Mouse (Mus musculus) frontal cortex, adult (tissue): ENCODE measurements around the gene 0610037L13Rik.

ENCODE experiments used
- ATAC-seq: cut with Nextera tagmentation; 2 replicates; pipeline ENCODE4 v1.9.2; 2017; ENCODE audit warnings: mild to moderate bottlenecking, moderate library complexity, mixed read lengths; ENCODE audit not compliant: low TSS enrichment

0610037L13Rik gene

DNA sequence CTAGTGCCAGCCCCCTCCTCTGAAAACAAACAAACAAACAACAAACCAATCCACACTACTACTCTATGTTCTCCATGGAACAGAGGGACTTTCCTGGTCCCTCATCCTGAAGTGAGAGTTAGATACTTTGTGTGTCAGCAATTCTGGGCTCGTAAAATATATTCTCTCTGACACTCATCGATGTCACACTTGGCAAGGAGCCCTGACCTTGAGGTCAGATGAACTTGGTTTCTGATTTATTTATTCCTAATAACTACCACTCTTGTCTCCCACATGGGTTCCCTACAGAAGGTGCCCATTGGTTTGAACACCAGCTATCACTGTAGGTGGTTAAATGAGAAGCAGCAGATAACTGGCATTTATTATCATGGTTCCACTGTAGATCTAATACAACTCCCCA lies 30.7 kb downstream of the 0610037L13Rik start:
- no peak for ATAC-seq

DNA sequence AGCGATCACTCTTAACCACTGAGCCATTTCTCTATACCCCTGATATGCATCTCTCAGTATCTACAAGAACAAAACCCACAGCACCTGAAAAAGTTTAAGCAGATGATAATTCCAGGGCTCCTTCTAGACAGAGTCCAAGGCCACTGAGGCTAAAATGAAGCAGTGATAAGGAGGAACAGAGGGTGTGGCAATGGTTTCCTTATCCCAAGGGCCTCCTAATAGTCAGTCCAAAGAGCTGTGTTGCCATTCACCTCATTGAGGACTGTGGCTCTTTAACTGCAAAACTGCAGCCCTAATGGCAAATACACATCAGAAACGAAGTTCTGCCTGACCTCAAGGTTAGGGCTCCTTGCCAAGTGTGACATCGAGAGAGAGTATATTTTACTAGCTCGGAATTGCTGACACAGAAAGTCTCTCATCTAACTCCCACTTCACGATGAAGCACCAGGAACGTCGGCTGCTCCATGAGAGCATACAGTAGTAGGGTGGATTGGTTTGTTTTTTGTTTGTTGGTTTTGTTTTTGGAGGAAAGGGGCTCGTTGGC lies 31.6 kb downstream of the 0610037L13Rik start:
- ATAC-seq, result no peak

DNA sequence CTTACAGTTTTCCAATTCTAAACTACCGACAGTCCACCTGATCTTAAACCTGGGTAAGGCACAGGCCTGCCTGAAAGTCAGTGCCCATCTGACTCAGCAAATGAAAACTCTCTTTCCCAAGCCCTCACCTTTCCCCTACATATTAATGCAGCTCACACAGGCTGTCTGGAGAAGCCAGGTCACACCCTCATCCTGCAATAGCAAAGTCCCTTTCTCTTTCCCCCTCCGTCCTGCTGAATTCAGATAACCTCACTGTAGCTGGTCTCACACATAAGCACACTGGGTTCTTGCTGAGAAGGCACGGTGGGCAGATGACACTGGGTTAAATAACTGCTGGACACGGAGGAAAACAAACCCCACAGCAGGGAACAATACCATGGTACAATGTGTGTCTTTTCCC lies 32.3 kb downstream of the 0610037L13Rik start:
- no peak for ATAC-seq

DNA sequence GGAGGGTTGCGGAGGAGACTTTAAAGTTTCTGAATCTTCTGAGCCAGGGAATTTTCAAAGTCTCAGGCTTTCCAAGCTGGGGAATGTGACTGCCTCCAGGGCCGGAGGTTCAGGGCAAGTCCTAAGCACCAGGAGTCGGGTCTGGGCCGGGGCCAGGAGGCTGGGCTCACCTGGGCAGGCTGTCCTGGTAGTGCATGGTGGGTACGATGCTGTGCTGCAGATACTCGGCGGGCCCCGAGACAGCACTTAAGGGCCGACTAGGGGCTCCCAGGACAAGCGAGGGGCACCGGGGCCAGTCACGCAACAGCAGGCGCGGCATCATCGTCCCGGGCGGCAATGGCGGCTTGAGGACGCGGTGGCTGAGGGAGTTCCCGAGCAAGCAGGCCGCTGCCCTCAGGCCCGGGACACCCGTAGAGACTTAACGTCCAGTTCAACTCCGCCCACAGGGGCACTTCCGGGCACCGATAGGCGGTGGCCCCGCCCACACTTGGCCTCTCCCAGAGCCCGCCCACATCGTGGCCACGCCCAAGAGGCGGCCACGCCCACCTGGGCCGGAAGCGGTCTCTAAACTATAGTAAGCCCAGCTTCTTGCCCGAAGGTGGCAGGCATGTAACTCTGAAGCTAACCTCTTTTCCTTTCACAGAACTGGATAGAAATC lies 33.7 kb downstream of the 0610037L13Rik start, which contains the start of gene Cpt2:
Gene Cpt2 (minus strand): TSS at position 466 of the 658 bp plus-strand sequence.
- ATAC-seq, result peak; percentile 72

DNA sequence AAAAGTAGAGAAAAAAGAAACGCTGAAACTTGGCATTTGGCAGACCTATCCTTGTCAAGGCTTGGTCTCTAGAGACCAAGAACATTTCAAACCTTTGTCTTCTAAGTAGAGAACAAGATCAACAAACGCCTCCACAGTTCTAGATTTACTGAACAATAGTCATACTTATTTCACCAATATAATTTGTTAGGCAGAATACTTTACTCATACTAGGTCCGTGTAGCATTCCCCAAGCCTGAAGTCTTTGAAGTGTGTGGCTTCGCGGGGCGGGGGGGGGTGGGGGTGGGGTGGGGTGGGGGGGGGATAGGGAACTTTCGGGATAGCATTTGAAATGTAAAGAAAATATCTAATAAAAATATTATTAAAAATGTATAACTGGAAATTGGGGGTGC lies 34.2 kb downstream of the 0610037L13Rik start:
- ATAC-seq, result no peak

DNA sequence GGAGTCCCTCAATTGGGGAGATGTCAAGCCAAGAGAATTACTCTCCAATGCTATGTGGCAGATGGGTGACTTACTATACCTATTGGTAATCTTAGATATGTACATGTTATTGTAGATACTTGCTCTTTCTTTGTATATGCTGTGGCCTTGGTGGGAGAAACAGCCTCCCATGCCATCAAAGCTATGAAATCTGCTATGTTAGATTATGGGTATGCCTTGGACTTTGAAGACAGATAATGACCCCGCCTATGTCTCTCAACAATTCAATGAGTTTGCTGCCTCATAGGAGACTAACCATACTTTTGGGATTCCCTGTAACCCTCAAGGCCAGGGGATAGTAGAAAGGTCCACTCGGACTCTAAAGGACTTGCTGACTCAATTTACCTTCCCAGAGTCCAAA lies 38.7 kb downstream of the 0610037L13Rik start:
- ATAC-seq, result no peak

DNA sequence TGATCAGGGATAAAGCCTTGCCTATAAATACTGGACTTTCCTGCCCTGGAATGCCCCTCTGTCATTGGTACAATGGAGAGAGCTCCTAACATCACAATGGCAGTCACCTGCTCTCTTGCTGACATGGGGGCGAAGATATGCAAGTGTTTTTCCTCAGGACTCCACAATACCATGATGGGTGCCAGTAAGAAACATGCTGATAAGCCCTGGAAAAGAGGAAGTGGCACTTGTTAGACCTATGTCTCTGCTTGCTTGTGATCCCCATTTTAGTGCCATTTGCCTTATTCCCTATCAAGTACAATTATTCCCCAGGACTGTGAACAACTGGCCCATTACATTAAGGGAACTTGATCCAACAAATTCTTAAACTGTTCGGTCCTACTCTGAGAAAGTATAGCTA lies 39.1 kb downstream of the 0610037L13Rik start:
- ATAC-seq, result no peak

DNA sequence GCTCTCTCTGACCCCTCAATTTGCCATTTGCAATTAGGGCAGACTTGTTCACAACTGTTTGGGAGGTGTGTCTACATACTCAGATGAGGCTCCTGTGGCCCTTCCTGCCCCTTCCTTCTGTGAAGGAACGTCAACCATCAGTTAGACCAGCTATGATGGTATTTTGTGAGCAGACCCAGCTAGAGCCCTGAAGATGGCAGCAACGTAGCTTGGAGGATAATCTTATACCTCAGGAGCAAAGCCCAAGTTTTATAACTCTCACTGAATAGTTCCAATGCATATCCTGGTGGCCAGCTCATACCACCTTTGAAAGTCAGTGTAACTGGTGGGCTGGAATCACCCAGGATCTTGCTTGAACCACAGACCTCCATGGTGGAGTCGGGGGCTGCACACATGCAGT lies 41.8 kb downstream of the 0610037L13Rik start:
- ATAC-seq, result no peak

DNA sequence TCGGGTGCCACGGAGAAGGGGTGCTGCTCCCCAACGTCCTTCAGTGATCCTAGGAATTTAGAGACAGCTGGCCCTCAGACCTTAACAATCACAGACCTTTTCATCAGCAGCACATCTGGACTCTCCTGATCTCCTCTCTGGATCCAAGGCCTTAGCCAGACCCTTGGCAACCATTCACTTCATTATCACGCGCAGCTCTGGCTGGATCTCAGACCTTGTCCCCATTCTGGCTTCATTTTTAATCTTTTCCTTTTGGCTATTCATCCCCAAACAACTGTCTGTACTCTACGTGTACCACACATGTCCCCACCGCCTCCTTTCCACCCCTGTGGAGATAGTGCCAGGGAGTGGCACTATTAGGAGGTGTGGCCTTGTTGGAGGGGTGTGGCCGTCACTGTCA lies 43.6 kb downstream of the 0610037L13Rik start:
- ATAC-seq, result no peak

DNA sequence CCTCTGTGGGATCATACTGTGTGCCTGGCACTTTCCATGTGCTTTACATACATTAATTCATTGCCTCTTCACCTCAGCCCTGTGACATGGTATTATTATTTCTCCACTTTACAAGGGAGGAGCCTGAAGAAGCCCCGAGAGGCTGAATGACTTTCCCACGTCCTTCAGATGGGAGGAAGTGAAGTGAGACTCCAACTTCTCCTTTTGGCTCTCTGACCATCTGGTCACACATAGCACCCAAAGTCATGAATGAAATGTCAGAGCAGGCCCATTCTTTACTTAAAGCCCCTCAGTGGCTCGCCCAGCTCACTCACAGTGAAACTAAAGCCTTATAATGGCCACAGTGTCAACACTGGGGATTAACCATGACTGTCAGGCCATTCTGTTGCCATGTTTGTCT lies 45.6 kb downstream of the 0610037L13Rik start:
- ATAC-seq, result no peak

DNA sequence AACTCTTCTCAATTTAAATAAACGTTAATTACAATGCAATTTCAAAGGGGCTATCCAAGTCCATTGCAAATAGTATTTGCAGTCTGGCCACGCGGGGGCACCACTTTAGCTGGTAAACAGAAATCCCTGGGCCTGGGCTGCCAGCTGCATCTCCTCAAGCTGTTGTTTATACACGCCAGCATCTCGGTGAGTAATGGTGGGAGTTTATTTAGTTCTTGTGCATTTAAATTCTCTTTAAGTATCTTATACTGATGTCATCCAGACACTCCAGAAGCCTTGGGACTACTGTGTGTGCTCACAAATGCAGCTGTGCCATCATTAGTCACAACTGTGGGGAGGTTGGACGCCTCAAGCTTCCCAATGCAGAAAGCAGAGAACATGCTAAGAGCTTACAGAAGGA lies 47.7 kb downstream of the 0610037L13Rik start:
- ATAC-seq, result peak; percentile 76

DNA sequence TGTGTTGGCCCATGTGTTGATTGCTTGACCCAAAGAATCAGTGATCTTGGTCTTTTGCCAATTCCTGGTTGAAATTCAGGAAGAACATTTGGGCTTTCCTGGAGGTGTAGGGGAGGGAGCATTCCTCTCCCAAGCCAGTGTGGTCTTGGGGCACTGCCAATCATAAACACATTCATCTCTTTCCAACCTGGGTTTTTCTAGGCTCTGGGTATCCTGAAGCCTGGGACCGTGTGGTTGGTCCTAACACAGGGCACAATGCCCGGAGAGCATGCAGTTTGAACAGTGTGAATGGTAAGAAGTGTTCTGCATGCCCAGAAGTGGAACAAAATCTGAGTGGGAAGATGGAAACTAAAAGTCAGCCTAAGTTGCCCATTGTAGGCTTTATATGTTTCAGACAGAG lies 48.5 kb downstream of the 0610037L13Rik start:
- ATAC-seq, result no peak

DNA sequence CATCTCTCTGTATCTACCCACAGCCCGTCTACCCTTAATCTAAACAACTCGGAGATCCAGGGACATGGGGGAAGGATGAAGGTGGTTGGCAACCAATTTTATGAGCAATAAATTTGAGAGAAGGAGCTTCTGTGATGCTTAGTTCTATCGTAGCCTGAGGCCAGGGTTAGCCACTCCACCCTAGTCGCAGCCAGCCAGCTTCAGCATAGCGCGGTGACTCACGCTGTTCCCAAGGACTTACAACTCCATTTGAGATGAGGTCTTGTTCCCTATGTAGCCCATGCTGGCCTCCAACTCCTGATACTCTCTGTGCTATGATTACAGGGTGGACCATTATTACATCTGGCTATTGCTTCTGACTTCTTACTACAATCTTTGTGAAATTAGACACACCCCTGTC lies 53.1 kb downstream of the 0610037L13Rik start:
- no peak for ATAC-seq

DNA sequence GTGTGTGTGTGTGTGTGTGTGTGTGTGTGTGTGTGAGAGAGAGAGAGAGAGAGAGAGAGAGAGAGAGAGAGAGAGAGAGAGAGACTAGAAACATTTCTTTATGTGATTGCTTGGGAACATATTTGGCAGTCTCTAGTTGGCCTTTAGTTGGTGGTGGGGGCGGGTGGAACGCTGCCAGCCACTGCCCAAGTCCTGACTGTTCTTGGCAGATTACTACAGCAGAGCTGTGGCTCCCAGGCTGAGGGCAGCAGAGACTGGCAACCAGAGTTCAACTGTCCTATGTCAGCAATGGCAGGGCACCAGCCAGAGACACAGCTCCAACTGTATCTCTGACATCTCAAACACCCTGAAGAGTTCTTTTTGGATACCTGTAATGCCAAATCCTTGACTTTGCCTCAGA lies 54.5 kb downstream of the 0610037L13Rik start:
- ATAC-seq, result no peak
